Mouse (Mus musculus) lung, embryonic 16.5 days (tissue): Measurements from ENCODE around the gene Tle3. TPM values are rescaled to one million over a fixed set of nuclear protein-coding genes. Genes with fewer than 3 reads are reported as not detected.

ENCODE experiments used
- ATAC-seq: fragments of 200-750 bp; cut with Nextera tagmentation; 2 replicates; pipeline ENCODE4 v1.8.0; 2017; ENCODE audit warnings: low read depth, mild to moderate bottlenecking, moderate library complexity
- H3K27ac ChIP-seq: fragments of 300-500 bp; sonication (generic); 2 replicates; pipeline ENCODE4 v1.5.1; 2014; ENCODE audit warnings: mild to moderate bottlenecking, control low read depth, low read length
- H3K27me3 ChIP-seq: fragments of 300-500 bp; sonication (generic); 2 replicates; pipeline ENCODE4 v1.6.1; 2014; ENCODE audit warnings: low read depth, low read length, mixed read lengths; ENCODE audit not compliant: control insufficient read depth, insufficient read depth
- H3K36me3 ChIP-seq: fragments of 300-500 bp; sonication (generic); 2 replicates; pipeline ENCODE4 v1.6.1; 2014; ENCODE audit warnings: low read length; ENCODE audit not compliant: control insufficient read depth, insufficient read depth
- H3K4me1 ChIP-seq: fragments of 300-500 bp; sonication (generic); replicated peaks from 2 replicates; pipeline ENCODE4 v1.6.1; 2014; ENCODE audit warnings: low read length, mixed read lengths; ENCODE audit not compliant: control insufficient read depth, insufficient read depth
- H3K4me2 ChIP-seq: fragments of 300-500 bp; sonication (generic); 2 replicates; pipeline ENCODE4 v1.6.1; 2014; ENCODE audit warnings: low read depth, low read length, control low read depth
- H3K4me3 ChIP-seq: fragments of 300-500 bp; sonication (generic); 2 replicates; pipeline ENCODE4 v1.5.1; 2014; ENCODE audit warnings: mild to moderate bottlenecking, low read length, control low read depth
- H3K9ac ChIP-seq: fragments of 300-500 bp; sonication (generic); 2 replicates; pipeline ENCODE4 v1.6.1; 2014; ENCODE audit warnings: low read length, control low read depth
- H3K9me3 ChIP-seq: fragments of 300-500 bp; sonication (generic); 2 replicates; pipeline ENCODE4 v1.6.1; 2016; ENCODE audit warnings: low read length; ENCODE audit not compliant: control insufficient read depth
- WGBS: fragments of 180-500 bp; shearing (Covaris S2); extraction: QIAGEN DNeasy Blood & Tissue Kit; methylation state at CpG from one replicate; pipeline ENCODE4 v1.1.7; 2014; 5-methylcytosine and 5-hydroxymethylcytosine counted together
- polyA plus RNA-seq: library from polyadenylated mRNA; unstranded; fragments of >200 nt; fragmentation: Nextera tagmentation; extraction: Ambion mirVana; gene quantifications from 2 replicates; pipeline ENCODE4 v1.2.1, GENCODE M21; 2015

The Tle3 gene
- polyA plus RNA-seq, 1 experiment from 2014 or later: 23.4 TPM

GRCm38 (mm10) chr9:61366108-61366507, 6.1 kb upstream of the Tle3 start:
- ATAC-seq: no peak
- peaks cover 41% of the 10 kb centered on the region for H3K4me1 ChIP-seq
- 20% methylated on average over 9 of the region's 9 CpGs for WGBS

GRCm38 (mm10) chr9:61367156-61367555, 5.0 kb upstream of the Tle3 start:
- Histone ChIP-seq H3K9ac (no peak overlapping the region), H3K4me3 (no peak overlapping the region), H3K9me3 (no peaks in the 10 kb centered on the region), H3K27ac (no peak overlapping the region), H3K4me1 (peaks cover 44% of the 10 kb centered on the region), H3K36me3 (no peaks in the 10 kb centered on the region), H3K27me3 (peaks cover 9% of the 10 kb centered on the region), H3K4me2 (no peak overlapping the region)
- 34% methylated on average over 4 of the region's 4 CpGs for WGBS
- ATAC-seq: no peak

More at GRCm38 (mm10) chr9:61366108-61366507, 6.1 kb upstream of the Tle3 start:
- peaks cover 9% of the 10 kb centered on the region for H3K27me3 ChIP-seq
- H3K27ac ChIP-seq: no peak overlapping the region
- H3K4me3 ChIP-seq: no peak overlapping the region
- H3K36me3 ChIP-seq: no peaks in the 10 kb centered on the region
- no peaks in the 10 kb centered on the region for H3K9me3 ChIP-seq
- H3K4me2 ChIP-seq: no peak overlapping the region
- no peak overlapping the region for H3K9ac ChIP-seq

GRCm38 (mm10) chr9:61367857-61368566, 4.2 kb upstream of the Tle3 start:
- ATAC-seq: no peak
- Histone ChIP-seq H3K4me3 (no peak overlapping the region), H3K4me2 (0 out of 2 replicates have a peak overlapping the region, but pooled peaks have one; percentile 3), H3K4me1 (peaks cover 37% of the 10 kb centered on the region), H3K9ac (no peak overlapping the region), H3K27ac (0 out of 2 replicates have a peak overlapping the region, but pooled peaks have one; percentile 3), H3K27me3 (peaks cover 9% of the 10 kb centered on the region), H3K9me3 (no peaks in the 10 kb centered on the region), H3K36me3 (no peaks in the 10 kb centered on the region)
- 9% methylated on average over 6 of the region's 6 CpGs for WGBS

DNA sequence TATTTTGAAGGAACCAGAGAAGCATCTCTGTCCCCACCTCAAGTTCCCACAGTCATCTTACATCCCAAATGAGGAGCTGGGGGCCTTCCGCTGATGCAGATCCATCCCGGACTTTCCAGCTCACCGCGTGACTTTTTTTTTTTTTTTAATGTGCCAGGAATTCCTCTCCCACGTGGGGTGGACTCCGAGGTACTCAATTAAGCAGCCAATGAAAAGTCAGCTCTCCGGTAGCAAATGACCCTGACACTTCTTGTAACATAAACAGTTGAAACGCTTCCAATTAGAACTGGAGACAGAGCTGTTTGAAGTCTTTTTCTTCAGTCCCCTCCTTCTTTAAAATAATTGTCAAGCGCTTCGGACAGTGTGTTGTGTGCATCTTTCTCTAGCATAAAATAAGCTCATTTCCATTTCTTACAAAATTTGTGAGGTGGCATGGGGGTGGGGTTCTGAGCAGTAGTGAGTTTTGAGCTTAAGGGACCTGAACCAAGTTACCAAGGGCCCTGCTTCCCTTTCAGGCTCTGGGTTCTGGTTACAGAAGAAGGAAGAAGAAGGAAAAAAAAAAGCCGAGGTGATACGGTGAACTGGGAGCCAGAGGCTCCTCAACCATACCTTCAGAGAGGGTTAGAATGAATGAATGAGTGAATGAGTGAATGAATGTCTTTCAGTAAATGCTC, 3.5 kb upstream of the Tle3 start:
- peak; percentile 14; the same call in 1 of the 2 replicates for ATAC-seq
- Histone ChIP-seq H3K27me3 (peaks cover 9% of the 10 kb centered on the region), H3K4me2 (peak overlapping the region; percentile 64), H3K4me1 (peaks cover 35% of the 10 kb centered on the region), H3K9ac (peak overlapping the region; percentile 46; the same call in 1 of the 2 replicates), H3K9me3 (no peaks in the 10 kb centered on the region), H3K4me3 (peak overlapping the region; percentile 37), H3K36me3 (no peaks in the 10 kb centered on the region), H3K27ac (peak overlapping the region; percentile 76)
- under 1% methylated on average over 12 of the region's 12 CpGs for WGBS

DNA sequence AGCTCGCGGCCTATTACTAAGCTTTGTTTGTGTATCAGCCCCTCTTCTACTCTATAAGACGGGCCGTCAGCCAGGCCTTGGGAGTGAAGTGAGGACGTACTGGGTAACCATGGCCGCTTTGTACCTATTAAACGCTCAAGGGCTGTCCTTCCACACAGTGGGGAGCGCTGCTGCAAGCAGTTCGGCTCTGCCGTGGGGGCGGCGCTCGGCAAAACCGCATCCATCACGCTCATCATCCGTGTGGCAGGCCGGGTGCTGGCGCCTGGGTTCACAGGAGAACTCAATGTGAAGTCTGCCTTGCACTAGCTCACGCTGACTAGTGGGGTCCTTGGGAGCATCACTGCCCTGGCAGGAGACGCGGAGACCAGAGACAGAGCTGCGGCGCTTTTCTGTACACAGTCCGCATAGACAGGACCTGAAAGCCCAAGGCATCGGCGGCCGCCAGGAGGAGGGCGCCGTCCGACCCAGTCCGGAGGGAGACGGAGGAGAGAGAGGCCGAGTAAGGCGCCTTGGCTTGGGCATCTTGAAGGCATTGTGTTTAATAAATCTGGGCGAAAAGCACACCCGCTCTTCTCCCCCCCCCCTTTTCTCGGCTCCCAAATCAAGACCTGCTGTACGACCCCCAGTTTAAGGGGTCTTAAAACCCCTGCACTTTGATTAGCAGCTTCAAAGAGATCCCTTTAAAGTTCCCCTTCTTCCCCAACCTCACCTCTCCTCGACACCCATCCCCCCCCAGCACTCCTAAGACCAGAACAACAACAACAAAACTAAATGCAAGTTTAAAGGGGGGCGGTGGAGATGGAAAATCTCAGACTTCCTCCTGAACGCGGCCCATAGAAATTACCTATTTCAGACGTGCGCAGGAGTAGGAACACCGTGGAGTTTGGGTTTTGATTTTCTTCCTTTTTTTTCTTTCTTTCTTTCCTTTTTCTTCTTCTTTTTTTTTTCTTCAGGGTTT, 2.6 kb upstream of the Tle3 start:
- Histone ChIP-seq H3K27me3 (peaks cover 5% of the 10 kb centered on the region), H3K4me3 (peak overlapping the region; percentile 37), H3K9ac (peak overlapping the region; percentile 46), H3K9me3 (no peaks in the 10 kb centered on the region), H3K4me1 (peaks cover 37% of the 10 kb centered on the region), H3K27ac (peak overlapping the region; percentile 76), H3K4me2 (peak overlapping the region; percentile 64), H3K36me3 (no peaks in the 10 kb centered on the region)
- WGBS: under 1% methylated on average over 45 of the region's 45 CpGs
- no peak for ATAC-seq

GRCm38 (mm10) chr9:61370454-61370888, 1.7 kb upstream of the Tle3 start:
- Histone ChIP-seq H3K27ac (peak overlapping the region; percentile 96), H3K4me2 (peak overlapping the region; percentile 90), H3K27me3 (peaks cover 5% of the 10 kb centered on the region), H3K9me3 (no peaks in the 10 kb centered on the region), H3K4me3 (peak overlapping the region; percentile 56), H3K9ac (peak overlapping the region; percentile 70), H3K4me1 (peaks cover 44% of the 10 kb centered on the region), H3K36me3 (no peaks in the 10 kb centered on the region)
- under 1% methylated on average over 22 of the region's 25 CpGs for WGBS
- ATAC-seq: peak; percentile 81

- Histone ChIP-seq H3K27me3 (peaks cover 5% of the 10 kb centered on the region), H3K4me1 (peaks cover 51% of the 10 kb centered on the region), H3K27ac (peak overlapping the region; percentile 96), H3K36me3 (no peaks in the 10 kb centered on the region), H3K4me3 (peak overlapping the region; percentile 56), H3K9ac (peak overlapping the region; percentile 70), H3K9me3 (no peaks in the 10 kb centered on the region), H3K4me2 (peak overlapping the region; percentile 90)
- peak; percentile 0; the same call in 1 of the 2 replicates for ATAC-seq
- WGBS: under 1% methylated on average over 66 of the region's 66 CpGs
These were observed 1.0 kb upstream of the Tle3 start for GRCm38 (mm10) chr9:61370889-61371754.

DNA sequence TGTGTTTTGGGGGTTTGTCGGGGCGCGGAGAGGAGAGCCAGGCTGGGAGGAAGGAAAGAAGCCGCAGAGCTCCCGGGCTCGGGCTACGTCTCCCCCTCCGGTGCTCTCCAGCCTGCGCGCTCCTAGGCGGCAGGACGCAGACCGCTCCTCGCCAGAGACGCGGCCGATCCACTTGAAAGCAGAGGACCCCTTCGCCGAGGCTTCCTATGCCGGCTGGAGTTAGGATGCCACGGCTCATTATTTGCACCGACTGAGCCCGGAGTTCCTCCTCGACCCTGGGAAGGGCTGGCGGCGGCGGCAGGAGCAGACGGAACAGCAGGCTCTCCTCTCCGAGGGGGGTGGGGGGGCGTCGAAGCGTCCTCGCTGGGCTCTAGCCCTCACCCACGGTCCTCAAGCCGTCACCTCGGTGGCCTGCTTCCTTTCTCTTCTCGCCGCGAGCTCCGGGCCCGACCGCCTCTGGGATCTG, 377 bp downstream of the Tle3 start:
- Histone ChIP-seq H3K27ac (peak overlapping the region; percentile 97), H3K4me3 (peak overlapping the region; percentile 84), H3K4me1 (peaks cover 59% of the 10 kb centered on the region), H3K27me3 (no peaks in the 10 kb centered on the region), H3K4me2 (peak overlapping the region; percentile 79), H3K9ac (peak overlapping the region; percentile 94), H3K9me3 (no peaks in the 10 kb centered on the region), H3K36me3 (no peaks in the 10 kb centered on the region)
- ATAC-seq: peak; percentile 23; the same call in 1 of the 2 replicates
- under 1% methylated on average over 40 of the region's 42 CpGs for whole genome bisulfite sequencing
